Mouse (Mus musculus): ENCODE measurements around the gene Cd244a.

- TF ChIP-seq CTCF (IDR thresholded peaks at IDR 0.05; ENCODE audit: insufficient read depth, low read length), result no peak
- TF ChIP-seq POLR2A (IDR thresholded peaks at IDR 0.05; ENCODE audit: borderline replicate concordance, extremely low read depth, low read depth, low read length), result no peak
Observed at GRCm38 (mm10) chr1:171627801-171628200, 68.8 kb downstream of the Cd244a start.

Data from lung, adult 2 months (tissue).